Mouse (Mus musculus): ENCODE measurements at regions not wholly inside any gene's neighbourhood (a gene's known extent, or its start where the extent isn't known, plus 50 kb on each side); places are given as distances from the start of the nearest gene placed in this dataset.

DNA sequence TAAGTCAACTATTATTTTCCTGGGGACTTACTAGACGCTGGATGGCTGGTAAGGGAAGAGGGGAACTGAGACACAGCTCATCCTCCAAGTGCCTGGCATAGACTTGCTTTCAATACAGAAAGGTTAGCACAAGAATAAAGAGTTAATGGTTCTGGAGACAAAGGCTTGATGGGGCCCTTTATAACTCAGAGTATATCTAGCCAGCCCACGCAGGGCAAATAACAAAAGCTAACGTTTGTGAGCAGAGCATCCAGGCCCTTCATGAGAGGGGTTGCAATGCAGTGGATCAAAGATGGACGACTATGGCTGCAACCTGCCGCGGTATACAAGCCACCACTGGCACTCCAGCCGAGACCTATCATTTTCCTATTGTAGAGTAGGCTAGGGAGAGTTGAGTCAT is 171.3 kb upstream of the Tgfbr2 start:
- no peak overlapping the region for H3K4me3 ChIP-seq (replicated peaks in 1 of 3; ENCODE audit: low read depth in 2 of 3, low read length in 2 of 3, poor library complexity in 1 of 3)
- no peak overlapping the region for H3K4me2 ChIP-seq (ENCODE audit: insufficient read depth, low read depth, poor library complexity, severe bottlenecking)
- TF ChIP-seq KAT2A (IDR thresholded peaks at IDR 0.05; ENCODE audit: insufficient replicate concordance, low read length) (no peak), EP300 (IDR thresholded peaks at IDR 0.05; ENCODE audit: low read length) (no peak), NELFE (IDR thresholded peaks at IDR 0.05; ENCODE audit: low read depth, low read length) (no peak)

DNA sequence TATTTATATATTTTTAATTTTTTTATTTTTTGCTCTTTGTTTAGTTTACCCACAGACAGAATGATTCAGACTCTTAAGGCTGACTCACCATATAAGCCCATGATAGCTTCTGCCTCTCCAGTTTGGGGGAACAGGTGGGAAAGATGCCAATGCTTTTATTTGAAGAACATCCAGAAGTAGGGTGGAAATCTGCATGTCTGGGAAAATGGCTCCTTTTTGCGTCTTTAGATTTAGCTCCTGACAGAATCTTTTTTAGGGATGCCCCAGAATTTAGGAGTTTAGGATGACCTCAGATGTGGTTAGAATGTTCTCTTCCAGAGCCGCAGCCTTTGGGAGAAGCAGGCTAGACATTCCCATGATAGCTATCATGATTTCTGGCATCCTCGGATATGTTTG is 167.9 kb upstream of the Tgfbr2 start:
- H3K4me2 ChIP-seq (ENCODE audit: insufficient read depth, low read depth, poor library complexity, severe bottlenecking), result no peak overlapping the region
- in situ Hi-C loops (cut with MboI; ENCODE audit: low pct_ligation_motif_present, low pct_unique_long_range_greater_than_20kb, low sequenced_read_pairs), result no loop called here
- peaks cover under 1 to 12% of the 10 kb centered on the region in 2 experiments; a peak in 3 of 4 replicates for H3K4me1 ChIP-seq (ENCODE audit: control insufficient read depth in 1 of 2, insufficient read depth in 2 of 2)
- H3K4me3 ChIP-seq (replicated peaks in 1 of 3; ENCODE audit: low read depth in 2 of 3, low read length in 2 of 3, poor library complexity in 1 of 3), result no peak overlapping the region
- no peak overlapping the region for H3K27ac ChIP-seq (ENCODE audit: insufficient read depth, low read depth)
- H3K79me2 ChIP-seq (replicated peaks; ENCODE audit: control insufficient read depth, extremely low read depth, insufficient read depth, poor library complexity, severe bottlenecking), result no peaks in the 10 kb centered on the region
- H3K9me3 ChIP-seq (replicated peaks; ENCODE audit: low read length), result peaks cover 20% of the 10 kb centered on the region
- no peaks in the 10 kb centered on the region for H3K27me3 ChIP-seq (replicated peaks)
- no peak overlapping the region for H3K9ac ChIP-seq (ENCODE audit: insufficient read depth, low read depth)
- dilution Hi-C loops (cut with MboI; ENCODE audit: extremely low pct_ligation_motif_present, extremely low pct_unique_long_range_greater_than_20kb, low sequenced_read_pairs), result no loop called here
- no peak for DNase-seq (ENCODE audit: extremely low read depth)
- H3K36me3 ChIP-seq (replicated peaks in 1 of 2; ENCODE audit: control insufficient read depth in 1 of 2, insufficient read depth in 1 of 2, low read length in 1 of 2), result no peaks in the 10 kb centered on the region
- TF ChIP-seq TBP (conservative IDR thresholded peaks at IDR 0.05; ENCODE audit: low read depth, low read length), result no peak
- no peak for TF ChIP-seq MXI1 (IDR thresholded peaks at IDR 0.05; ENCODE audit: low read depth, low read length)
- TF ChIP-seq USF1 (IDR thresholded peaks at IDR 0.05; ENCODE audit: low read depth, low read length), result no peak
- no peak for TF ChIP-seq NELFE (IDR thresholded peaks at IDR 0.05; ENCODE audit: low read depth, low read length)
- no peak for TF ChIP-seq HCFC1 (IDR thresholded peaks at IDR 0.05; ENCODE audit: low read depth, low read length)
- no peak for TF ChIP-seq ZNF384 (IDR thresholded peaks at IDR 0.05; ENCODE audit: low read depth, low read length)
- TF ChIP-seq ZC3H11A (IDR thresholded peaks at IDR 0.05; ENCODE audit: low read depth, low read length), result no peak
- TF ChIP-seq GABPA (IDR thresholded peaks at IDR 0.05; ENCODE audit: insufficient replicate concordance, low read depth, low read length), result no peak
- TF ChIP-seq IRF4 (IDR thresholded peaks at IDR 0.05; ENCODE audit: low read depth, low read length), result no peak

More for the DNA sequence above, 171.3 kb upstream of the Tgfbr2 start:
- Histone ChIP-seq H3K27me3 (replicated peaks) (no peaks in the 10 kb centered on the region), H3K27ac (ENCODE audit: insufficient read depth, low read depth) (no peak overlapping the region), H3K36me3 (replicated peaks in 1 of 2; ENCODE audit: control insufficient read depth in 1 of 2, insufficient read depth in 1 of 2, low read length in 1 of 2) (no peaks in the 10 kb centered on the region), H3K4me1 (ENCODE audit: control insufficient read depth in 1 of 2, insufficient read depth in 2 of 2) (no peaks in the 10 kb centered on the region), H3K79me2 (replicated peaks; ENCODE audit: control insufficient read depth, extremely low read depth, insufficient read depth, poor library complexity, severe bottlenecking) (no peaks in the 10 kb centered on the region), H3K9me3 (replicated peaks; ENCODE audit: low read length) (peaks cover 6% of the 10 kb centered on the region), H3K9ac (ENCODE audit: insufficient read depth, low read depth) (no peak overlapping the region)
- in situ Hi-C loops (cut with MboI; ENCODE audit: low pct_ligation_motif_present, low pct_unique_long_range_greater_than_20kb, low sequenced_read_pairs) (no loop called here), dilution Hi-C loops (cut with MboI; ENCODE audit: extremely low pct_ligation_motif_present, extremely low pct_unique_long_range_greater_than_20kb, low sequenced_read_pairs) (no loop called here)
- no peak for DNase-seq (ENCODE audit: extremely low read depth)

DNA sequence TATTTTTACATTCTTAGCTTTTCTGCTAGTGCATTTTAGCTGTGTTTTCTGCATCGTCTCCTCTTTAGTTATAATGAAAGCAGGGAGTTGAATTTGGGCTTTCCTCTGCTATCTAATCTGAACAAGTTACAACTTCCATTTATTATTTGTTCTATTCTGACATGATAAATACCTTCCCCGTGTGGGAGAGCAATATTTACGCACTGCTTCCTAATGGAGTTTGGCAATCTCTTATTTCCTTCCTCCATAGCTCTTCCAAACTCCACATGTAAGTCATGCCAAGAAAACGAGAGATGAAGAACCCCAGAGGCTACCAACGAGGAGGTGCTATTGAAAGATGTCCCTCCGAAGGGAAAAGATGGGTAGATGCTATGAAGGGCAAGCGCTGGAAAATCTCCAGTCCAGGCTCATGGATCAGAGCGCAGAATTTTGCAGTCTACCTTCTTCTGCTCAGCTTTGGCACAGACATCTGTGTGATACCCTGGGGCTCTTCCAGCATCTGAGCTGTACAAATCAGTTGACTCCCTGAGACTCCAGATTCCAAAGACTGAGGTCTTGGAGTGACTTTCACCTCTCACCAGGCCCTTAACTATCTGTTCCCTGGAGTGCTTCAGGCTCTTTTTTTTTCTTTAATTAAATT is 167.4 kb upstream of the Tgfbr2 start:
- no peaks in the 10 kb centered on the region for H3K36me3 ChIP-seq (replicated peaks in 1 of 2; ENCODE audit: control insufficient read depth in 1 of 2, insufficient read depth in 1 of 2, low read length in 1 of 2)
- no peak for DNase-seq (ENCODE audit: extremely low read depth)
- H3K4me3 ChIP-seq (replicated peaks in 1 of 3; ENCODE audit: low read depth in 2 of 3, low read length in 2 of 3, poor library complexity in 1 of 3), result no peak overlapping the region
- peaks cover 20% of the 10 kb centered on the region for H3K9me3 ChIP-seq (replicated peaks; ENCODE audit: low read length)
- peaks cover 6 to 18% of the 10 kb centered on the region in 2 experiments for H3K4me1 ChIP-seq (ENCODE audit: control insufficient read depth in 1 of 2, insufficient read depth in 2 of 2)
- no peaks in the 10 kb centered on the region for H3K79me2 ChIP-seq (replicated peaks; ENCODE audit: control insufficient read depth, extremely low read depth, insufficient read depth, poor library complexity, severe bottlenecking)
- no peak overlapping the region for H3K9ac ChIP-seq (ENCODE audit: insufficient read depth, low read depth)
- no peak overlapping the region for H3K4me2 ChIP-seq (ENCODE audit: insufficient read depth, low read depth, poor library complexity, severe bottlenecking)
- in situ Hi-C loops (cut with MboI; ENCODE audit: low pct_ligation_motif_present, low pct_unique_long_range_greater_than_20kb, low sequenced_read_pairs) (no loop called here), dilution Hi-C loops (cut with MboI; ENCODE audit: extremely low pct_ligation_motif_present, extremely low pct_unique_long_range_greater_than_20kb, low sequenced_read_pairs) (no loop called here)
- H3K27me3 ChIP-seq (replicated peaks), result no peaks in the 10 kb centered on the region
- TF ChIP-seq POLR2A (IDR thresholded peaks at IDR 0.05; ENCODE audit: low read depth, low read length) (no peak), NRF1 (IDR thresholded peaks at IDR 0.05; ENCODE audit: low read depth, low read length) (no peak), MAZ (IDR thresholded peaks at IDR 0.05; ENCODE audit: low read depth, low read length) (no peak), SMC3 (IDR thresholded peaks at IDR 0.05; ENCODE audit: low read depth, low read length) (no peak), POLR2AphosphoS2 (IDR thresholded peaks at IDR 0.05; ENCODE audit: low read depth, low read length) (no peak), MAFK (IDR thresholded peaks at IDR 0.05; ENCODE audit: insufficient replicate concordance, low read length) (no peak), ZKSCAN1 (IDR thresholded peaks at IDR 0.05; ENCODE audit: borderline replicate concordance, low read depth, low read length) (no peak), MEF2A (IDR thresholded peaks at IDR 0.05; ENCODE audit: borderline replicate concordance, low read depth, low read length) (no peak), TCF12 (IDR thresholded peaks at IDR 0.05; ENCODE audit: low read depth, low read length) (no peak), ZC3H11A (IDR thresholded peaks at IDR 0.05; ENCODE audit: low read depth, low read length) (no peak)
- no peak overlapping the region for H3K27ac ChIP-seq (ENCODE audit: insufficient read depth, low read depth)
